Mouse (Mus musculus) 416B (cell line): ENCODE measurements at regions not wholly inside any gene's neighbourhood (a gene's known extent, or its start where the extent isn't known, plus 50 kb on each side); places are given as distances from the start of the nearest gene placed in this dataset.

Experiments
- DNase-seq: peaks from one replicate; pipeline ENCODE4 v3.0.0; 2011; ENCODE audit warnings: low read depth

- DNase-seq = no peak
Measured at GRCm38 (mm10) chr14:114485781-114486180, 606.2 kb upstream of the Gpc5 start.

- peak; percentile 5 for DNase-seq
Measured at GRCm38 (mm10) chr14:114493371-114493770, 598.6 kb upstream of the Gpc5 start.

- DNase-seq = no peak
Measured at GRCm38 (mm10) chr14:114504976-114505375, 587.0 kb upstream of the Gpc5 start.

- no peak for DNase-seq
Measured at GRCm38 (mm10) chr14:114547910-114548680, 543.9 kb upstream of the Gpc5 start.

GRCm38 (mm10) chr14:114549101-114549500 lies 542.9 kb upstream of the Gpc5 start:
- DNase-seq = no peak

GRCm38 (mm10) chr14:114566411-114567030 lies 525.5 kb upstream of the Gpc5 start:
- peak; percentile 26 for DNase-seq

GRCm38 (mm10) chr14:114567673-114568309 lies 524.2 kb upstream of the Gpc5 start:
- peak; percentile 39 for DNase-seq

GRCm38 (mm10) chr14:114587367-114588064 lies 504.5 kb upstream of the Gpc5 start:
- no peak for DNase-seq

GRCm38 (mm10) chr14:114609296-114609695 lies 482.7 kb upstream of the Gpc5 start:
- DNase-seq = no peak

- no peak for DNase-seq
Measured at GRCm38 (mm10) chr14:114612400-114612799, 479.6 kb upstream of the Gpc5 start.

- DNase-seq = no peak
Measured at GRCm38 (mm10) chr14:114656636-114657035, 435.4 kb upstream of the Gpc5 start.

GRCm38 (mm10) chr14:114662028-114662427 lies 430.0 kb upstream of the Gpc5 start:
- no peak for DNase-seq

- peak; percentile 23 for DNase-seq
Measured at GRCm38 (mm10) chr14:114685133-114685532, 406.9 kb upstream of the Gpc5 start.

GRCm38 (mm10) chr14:114694930-114695329 lies 397.1 kb upstream of the Gpc5 start:
- DNase-seq = no peak

- DNase-seq = no peak
Measured at GRCm38 (mm10) chr14:114697543-114697942, 394.5 kb upstream of the Gpc5 start.

GRCm38 (mm10) chr14:114723080-114723479 lies 368.9 kb upstream of the Gpc5 start:
- peak; percentile 14 for DNase-seq

GRCm38 (mm10) chr14:114767323-114767722 lies 324.7 kb upstream of the Gpc5 start:
- no peak for DNase-seq

GRCm38 (mm10) chr14:114776723-114777122 lies 315.3 kb upstream of the Gpc5 start:
- no peak for DNase-seq

GRCm38 (mm10) chr14:114781821-114782220 lies 310.2 kb upstream of the Gpc5 start:
- DNase-seq = no peak

- DNase-seq = peak; percentile 78
Measured at GRCm38 (mm10) chr14:114790946-114791830, 300.8 kb upstream of the Gpc5 start.

- no peak for DNase-seq
Measured at GRCm38 (mm10) chr14:114791831-114792224, 300.2 kb upstream of the Gpc5 start.
